Mouse (Mus musculus): ENCODE data around the gene Srsx.
"Not testable (repeated sequence)": the region's sequence is repeated elsewhere in the genome, so short reads cannot be mapped to it uniquely, and the experiment has no call there.

Srsx gene

GRCm38 (mm10) chrX:123222381-123222780 lies at the start of gene Srsx:
Gene Srsx, minus strand, starts transcription at chrX:123222481.
- DNase-seq (ENCODE audit: extremely low read depth, low read depth): not testable (repeated sequence)

DNA sequence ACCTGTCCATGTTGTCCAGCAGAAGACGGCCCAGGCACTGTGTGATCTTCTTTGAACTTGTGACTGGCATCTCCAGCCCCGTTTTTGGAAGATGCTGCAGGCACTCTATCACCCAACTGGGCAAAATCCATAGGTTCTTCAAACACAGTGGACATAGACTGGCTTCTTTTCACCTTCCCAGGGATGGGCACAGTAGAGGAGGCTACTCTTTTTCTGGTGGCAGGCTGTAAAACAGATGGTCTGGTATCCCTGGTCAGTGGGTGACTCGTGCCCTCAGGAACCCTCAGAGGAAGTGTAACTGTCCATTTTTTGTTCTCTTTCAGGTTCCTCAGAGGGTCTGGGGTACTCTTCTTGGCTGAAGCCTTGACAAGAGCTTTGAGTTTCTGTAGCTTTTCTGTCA lies 24.5 kb upstream of the Srsx start, which contains the start of gene Gm17577:
Gene Gm17577 (minus strand): TSS at position 101 of the 400 bp plus-strand sequence.
- not testable (repeated sequence) for DNase-seq (ENCODE audit: extremely low read depth, low read depth)

Measured in MEL-GATA-1-ER (cell line).